Mouse (Mus musculus) heart, adult 18-20 months (tissue): ENCODE measurements at regions not wholly inside any gene's neighbourhood (a gene's known extent, or its start where the extent isn't known, plus 50 kb on each side); places are given as distances from the start of the nearest gene placed in this dataset.

Experiments used
- DNase-seq, 2 experiments: peaks; one replicate each; pipeline ENCODE4 v3.0.0; 2021 to 2022; ENCODE audit warnings: mixed read lengths in 1 of 2

DNA sequence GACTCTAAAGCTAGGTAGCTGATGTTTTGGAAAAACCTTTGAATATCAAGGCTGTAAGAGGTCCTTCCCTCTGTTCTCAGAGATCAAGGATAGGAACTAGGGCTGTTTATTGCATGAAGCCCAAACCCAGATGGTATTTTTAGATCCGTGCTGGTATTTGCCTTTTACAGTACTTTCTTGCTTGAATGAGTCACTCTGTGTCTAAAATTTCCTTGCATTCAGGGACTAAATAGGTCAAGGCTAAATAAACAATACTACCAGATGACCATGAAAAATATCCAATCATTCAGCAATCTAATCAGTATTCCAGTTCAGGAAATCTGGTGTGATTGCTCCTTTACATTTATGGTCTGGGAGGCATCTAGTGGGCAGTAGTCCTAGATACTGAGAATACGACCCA, 243.6 kb downstream of the Btg1 start:
- DNase-seq, result no peak

DNA sequence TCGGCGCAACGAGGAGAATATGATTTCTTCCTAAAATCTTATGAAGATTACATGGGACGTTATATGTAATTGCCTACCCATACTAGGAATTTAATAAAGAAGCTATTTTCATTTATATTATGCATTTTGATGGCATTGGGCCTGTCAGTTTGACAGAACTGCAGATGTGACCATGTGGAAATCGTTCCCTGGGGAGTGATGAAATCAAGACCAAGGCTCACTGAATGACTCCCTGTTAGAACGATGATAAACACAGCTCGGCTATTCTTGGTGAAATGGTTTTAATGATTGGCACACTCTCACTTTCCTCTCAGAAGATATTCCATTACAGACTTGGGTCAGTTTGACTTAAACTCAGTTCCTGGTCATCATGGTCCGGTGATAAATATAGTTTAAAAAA, 246.4 kb downstream of the Btg1 start:
- peak; percentile 30 to 33 for DNase-seq

DNA sequence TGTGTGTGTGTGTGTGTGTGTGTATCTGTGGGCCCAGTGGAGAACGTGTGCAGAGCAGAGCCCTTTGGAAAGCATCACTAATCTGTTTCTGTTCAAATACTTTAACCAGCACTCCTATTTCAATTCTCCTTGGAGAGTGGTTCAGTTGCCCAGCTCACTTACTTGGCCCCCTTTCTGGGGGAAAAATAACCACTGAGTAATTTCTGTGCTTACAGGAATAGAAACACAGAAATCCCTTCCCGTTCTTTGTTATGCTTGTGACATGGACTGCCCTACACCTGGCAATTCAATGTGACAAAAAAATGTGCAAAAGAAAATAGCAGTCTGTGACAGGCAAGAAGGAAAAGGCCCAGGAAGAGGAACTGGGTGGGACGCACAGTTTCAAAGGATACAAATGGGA, 249.7 kb downstream of the Btg1 start:
- no peak for DNase-seq

DNA sequence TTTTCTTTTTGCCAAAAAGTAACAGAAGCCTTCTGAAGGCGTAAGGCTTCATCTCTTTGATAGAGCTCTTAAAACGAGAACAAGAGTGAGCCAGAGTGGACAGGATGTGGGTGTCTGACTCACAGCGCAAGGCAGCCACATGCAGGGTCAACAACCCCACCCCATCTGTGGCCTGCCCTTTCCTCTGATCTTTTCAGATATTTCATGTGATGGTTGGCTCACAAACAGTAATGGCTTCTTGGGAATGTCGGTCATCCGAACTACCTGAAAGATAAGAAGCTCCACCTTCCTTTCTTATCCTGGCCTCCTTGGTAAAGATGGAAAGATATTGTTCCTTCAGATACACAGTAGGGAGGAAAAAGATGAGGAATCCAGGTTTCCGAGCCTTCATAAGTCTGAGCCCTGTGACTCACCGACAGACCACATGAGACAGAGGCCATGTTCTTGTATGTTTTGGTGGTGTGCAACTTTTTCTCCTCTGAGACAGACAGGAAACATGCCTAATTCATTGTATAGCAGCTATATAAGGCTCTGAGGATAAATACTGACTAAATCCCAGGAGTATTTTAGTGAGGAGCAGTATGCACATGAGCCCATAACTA, 254.9 kb downstream of the Btg1 start:
- peak in 1 of 2 experiments; percentile 36 for DNase-seq

DNA sequence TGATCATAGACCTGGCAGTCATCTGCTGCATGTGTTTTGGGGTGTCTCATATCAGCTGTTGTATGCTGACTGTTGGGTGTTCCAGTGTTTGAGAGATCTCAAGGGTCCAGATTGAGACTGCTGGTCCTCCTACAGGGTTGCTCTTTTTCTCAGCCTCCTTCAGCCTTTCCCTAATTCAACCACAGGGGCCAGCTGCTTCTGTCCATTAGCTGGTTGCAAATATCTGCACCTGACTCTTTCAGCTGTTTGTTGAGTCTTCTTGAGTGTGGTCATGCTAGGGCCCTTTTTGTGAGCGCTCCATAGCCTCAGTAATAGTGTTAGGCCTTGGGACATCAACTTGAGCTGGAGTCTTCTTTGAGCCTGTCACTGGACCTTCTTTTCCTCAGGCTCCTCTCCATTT, 257.8 kb downstream of the Btg1 start:
- DNase-seq, result no peak

DNA sequence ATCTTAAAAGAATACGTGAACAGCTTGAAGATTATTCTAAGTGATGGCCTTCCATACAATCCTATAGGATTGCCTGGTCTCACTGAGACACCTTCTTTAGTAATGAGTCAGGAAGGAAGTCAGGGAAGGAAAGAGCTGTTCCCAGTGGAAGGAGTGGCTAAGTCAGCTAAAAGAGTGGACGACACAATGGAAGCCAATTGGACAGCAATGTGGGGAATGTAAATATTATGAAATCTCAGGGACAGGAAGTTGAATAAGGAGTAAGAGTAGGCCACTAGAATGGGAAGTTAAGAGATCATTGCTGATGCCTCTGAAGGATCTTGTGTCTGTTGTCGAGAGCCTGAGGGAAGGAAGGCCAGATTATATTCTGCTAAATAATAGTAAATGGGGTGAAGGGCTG, 258.9 kb downstream of the Btg1 start:
- no peak for DNase-seq

DNA sequence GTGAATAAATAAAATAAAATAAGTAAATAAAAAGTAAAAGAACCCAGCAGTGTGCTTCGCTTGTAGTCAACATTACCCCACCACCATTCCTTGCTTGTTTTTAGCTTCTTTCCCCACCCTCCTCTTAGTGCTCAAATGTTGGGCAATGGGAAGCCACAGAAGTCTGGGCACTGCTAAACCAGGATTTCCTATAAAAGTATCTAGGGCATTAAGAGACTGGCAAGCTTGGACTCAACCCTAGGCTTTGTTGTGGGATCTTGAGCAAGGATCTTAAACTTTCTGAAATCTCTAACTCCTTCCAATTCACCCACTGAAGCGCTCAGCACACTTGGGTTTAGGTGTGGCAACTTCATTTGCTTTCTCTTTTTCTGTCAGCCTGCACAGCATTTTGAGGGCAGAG, 262.6 kb downstream of the Btg1 start:
- DNase-seq, result no peak

DNA sequence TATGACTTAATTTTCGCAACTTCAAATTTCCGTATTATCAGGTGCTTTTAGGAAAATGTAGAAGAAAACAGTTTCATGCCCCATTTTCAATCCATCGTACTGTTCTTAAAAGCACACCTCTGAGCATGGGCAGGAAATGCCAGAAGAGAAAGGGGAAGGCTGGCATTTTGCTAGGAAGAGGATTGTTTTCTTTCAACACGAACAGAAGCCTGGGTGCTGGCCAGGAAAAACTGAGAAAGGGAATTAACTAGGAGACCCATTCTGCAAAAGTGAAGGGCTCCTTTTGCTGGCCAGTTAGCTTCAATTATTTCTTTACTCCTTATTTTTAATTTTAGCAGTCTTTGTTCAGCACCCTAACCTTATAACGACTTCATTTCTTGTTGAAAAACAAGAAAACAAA, 264.0 kb downstream of the Btg1 start:
- no peak for DNase-seq

DNA sequence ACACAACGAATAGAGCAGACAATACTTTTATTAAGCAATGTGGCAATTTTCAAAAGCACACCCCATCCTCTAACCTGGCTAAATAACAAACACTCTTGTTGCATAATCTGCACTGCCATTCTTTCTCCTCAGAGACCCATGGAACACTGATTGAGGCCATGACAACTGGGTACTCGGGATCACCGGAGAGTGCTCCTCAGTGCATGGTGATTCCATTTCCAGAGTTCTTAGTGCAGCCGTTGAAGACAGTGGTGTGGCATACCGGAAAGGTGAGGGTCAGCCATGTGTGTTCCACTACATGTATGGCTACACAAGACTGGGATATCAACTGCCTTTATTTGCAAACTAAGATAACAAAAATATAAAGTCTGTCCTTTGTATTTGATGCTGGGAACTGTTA, 264.4 kb downstream of the Btg1 start:
- no peak for DNase-seq

DNA sequence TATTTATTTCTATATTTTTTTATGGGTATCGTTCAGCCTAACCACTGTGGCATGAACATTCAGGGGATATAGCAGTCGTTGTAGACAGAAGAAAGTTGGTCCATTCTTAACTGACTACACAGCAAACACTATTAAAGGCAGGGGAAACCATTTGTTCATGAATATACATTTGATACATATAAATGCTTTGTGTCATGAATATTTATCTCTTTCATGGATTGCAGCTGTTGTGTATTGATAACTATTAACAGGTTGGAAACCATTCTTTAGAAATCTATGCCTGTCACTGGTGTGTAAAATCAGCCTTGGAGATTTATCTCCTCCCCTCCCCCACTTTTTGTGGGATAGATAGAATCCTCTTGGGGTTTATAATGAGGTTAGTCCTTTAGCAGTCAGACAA, 264.9 kb downstream of the Btg1 start:
- no peak for DNase-seq

DNA sequence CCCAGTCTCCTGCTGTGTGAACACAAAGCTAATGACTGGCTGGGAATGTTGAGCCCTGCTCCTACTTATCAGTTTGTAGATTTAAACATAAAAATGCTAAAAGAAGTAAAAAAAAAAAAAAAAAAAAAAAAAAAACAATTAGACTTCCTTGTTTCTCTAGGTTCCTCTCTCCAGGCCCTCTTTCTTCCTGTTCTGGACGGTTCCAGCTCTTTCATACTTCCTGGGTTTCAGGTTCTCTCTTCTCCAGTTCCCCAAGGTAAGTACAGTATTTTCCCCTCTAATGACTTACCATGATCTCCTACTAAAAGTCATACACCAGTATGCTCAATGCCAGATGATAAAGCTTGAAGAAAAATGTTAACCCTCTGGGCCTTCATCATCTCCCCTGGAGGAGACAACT, 284.3 kb downstream of the Btg1 start:
- no peak for DNase-seq

DNA sequence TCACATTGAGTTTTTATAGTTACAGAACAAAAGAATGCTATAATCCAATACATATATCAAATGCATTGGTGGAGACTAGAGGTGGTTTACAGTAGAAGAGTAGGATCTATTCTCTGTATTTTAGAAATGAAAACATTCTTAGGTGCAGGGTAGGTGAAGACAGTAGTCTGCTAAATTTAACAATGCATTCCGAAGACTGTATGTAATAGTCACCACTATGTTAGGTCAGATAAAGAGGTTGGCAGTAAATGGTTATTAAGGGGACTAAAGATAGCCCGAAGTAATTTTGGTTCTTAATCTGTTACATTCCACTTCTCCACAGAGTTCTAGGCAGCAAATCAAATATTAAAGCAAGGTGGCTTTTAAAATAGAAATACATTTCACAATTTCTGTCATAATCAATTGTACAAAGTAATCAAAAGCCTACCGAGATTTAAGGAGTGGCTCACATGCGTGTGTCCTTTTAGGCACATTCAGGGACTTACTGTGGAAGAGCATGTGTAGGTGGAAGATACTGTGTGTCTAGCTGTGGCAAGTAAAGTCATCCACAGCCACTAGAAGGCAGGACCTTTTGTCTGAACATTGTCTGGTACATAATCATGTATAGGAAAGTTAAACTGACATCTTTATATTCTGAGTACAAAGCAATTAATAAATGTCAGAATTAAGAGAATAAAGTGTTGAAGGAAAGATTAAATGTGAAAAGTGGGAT, 288.4 kb downstream of the Btg1 start:
- peak in 1 of 2 experiments; percentile 12 for DNase-seq

DNA sequence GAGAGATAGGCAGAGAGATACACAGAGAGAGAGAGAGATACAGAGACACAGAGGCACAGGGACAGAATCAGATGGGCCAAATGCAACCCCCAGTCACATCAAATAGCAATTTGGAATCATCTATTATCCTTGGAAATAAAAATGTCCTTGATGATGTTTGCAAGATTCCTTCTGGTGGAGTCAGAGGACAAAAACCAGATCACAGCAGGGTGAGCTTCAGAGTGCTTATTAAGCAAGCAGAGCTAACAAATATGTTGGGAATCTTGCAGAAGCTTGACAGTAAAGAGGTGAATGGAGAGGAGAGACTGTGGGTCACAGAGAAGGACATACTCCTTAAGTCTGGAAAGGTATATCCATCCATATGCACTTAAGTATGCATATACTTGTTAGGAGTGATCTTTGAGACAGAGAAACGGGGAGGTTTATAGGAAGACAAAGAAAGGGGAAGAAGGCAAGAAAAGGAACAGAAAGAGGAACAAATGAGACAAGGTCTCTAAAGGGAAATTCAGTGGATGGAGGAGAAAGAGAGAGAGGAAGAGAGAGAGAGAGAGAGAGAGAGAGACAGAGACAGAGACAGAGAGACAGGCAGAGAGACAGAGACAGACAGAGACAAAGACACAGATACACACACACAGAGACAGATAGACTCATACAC, 293.0 kb downstream of the Btg1 start:
- DNase-seq, result no peak

DNA sequence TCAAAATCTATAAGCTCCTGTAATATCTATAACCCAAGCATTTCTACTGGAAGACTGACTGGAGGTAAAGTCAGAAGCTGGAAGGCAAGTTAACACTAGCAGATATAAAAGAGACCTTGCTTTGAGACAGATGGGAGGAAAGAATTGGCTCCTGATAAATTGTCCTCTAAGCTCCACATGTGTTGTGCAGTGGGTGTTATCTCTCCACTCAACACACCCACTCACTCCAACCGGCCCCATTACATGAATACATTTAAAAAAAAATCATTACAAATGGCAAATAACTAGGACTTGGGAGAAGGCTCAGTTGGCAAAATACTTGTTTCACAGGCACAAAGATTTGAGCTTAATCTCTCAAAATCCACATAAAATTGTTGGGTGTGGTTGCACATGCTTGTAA, 304.4 kb downstream of the Btg1 start:
- no peak for DNase-seq

DNA sequence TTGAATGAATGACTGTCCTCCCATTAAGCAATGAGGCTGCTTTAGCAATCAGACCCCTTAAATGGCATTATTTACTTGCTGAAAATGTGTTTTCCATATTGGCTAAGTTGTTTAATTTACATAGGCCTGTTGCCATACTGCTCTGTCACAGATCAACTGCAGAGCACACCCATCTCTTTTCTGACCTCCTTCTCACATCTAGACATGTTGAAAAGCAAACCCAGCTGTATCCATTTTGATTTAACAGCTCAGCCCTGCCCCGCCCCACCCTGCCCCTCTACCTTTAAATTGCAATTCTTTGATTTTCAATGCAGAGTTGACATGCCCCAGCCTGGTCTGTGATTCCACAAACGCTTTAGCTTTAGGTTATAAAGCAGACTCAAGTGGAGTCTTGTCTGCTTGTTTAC, 307.5 kb downstream of the Btg1 start:
- DNase-seq, result no peak

DNA sequence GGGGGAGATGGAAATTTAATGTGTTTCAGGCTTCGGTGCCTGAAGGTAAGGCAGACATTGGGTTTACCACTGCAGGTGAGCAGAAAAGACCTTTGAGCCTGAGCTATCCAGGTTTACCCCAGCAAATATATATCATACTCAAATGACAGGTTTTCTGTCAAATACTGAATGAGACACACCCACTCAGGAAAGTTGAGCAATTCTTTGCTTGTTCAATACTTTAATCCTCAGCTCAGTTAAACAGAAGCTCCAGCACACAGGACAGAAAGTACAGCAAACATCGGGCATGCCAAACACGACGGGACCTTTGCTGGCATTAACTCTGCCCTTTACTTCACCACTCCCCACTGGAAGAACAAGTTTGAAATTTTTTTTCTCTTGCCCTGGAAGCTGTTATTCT, 307.9 kb downstream of the Btg1 start:
- no peak for DNase-seq

DNA sequence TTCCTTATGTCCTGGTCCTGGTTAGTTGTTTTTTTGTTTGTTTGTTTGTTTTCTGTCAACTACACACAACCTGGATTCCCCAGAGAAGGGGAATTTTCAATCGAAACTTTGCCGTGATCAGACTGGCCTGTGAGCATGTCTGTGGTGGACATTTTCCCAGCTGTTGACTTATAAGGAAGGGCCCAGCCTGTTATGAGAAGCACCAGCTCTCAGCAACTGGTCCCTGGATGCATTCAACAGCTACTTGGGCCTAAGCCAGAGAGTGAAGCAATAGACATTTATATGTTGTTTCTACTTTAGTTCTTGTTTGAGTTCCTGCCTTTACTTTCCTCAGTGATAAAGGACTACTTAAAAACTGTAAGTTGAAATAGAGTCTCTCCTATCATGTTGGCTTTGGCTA, 309.0 kb downstream of the Btg1 start:
- DNase-seq, result peak; percentile 21 to 26

DNA sequence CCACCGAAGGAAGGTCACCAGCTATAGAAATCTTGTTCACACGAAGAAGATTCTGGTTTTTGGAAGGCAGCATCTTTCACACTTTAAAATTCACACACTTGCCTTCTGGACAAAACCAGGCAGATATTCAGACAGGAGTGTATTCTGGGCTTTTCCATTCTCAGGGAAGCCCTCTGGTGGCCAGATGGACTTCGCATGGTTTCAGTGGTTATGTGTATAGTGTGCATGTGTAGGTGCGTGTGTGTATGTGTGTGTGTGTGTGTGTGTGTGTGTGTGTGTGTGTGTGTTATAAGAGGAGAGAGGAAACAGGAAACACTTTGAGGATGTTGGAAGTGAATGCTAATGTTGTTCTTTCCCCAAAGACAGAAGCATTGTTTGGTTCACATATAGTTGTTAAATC, 317.9 kb downstream of the Btg1 start:
- DNase-seq, result peak; percentile 56 to 81

DNA sequence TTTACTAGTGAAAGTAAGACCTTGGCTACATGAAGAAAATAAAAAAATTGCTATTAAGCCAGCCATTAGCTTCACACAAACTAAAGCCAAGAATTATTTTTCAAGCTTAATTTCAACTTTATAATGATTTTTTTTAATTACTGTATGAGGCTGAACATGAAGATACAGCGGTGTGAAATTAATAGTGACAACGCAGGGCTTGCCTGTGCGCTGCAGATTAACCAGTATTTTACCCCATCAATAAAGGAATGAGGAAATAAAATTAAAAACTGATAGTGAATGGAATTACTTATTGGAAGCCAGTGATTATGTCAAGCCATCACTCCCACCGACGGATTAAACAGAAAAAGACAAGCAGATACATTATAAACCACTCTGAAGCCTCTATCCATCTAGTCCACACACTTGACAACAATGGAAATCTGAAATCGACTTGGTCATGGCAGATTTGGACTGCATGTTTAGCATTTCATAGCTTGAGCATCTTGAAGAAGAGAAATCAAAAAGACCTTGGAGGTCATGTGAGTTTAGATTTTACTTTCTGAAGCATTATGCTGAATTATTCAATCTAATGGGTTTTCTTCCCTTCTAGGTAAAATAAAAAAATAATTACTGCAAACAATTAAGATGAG, 324.2 kb downstream of the Btg1 start:
- no peak for DNase-seq

DNA sequence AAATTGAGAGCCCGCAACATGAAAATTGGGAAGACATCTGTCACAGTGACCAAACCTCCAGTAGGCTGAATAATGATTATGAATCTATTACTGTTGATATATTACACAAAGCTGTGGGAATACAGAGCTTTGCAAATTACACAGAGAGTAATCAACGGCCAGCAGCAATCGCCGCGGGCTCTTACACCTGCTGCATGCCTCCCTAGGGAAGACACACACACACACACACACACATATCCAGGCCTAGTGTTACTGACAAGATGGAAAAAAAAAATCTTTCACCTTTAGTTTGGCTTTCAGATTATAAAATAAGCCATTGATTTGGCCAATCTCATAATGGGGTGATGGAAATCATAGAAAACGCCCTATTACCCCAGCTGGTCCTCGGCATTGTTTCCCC, 327.4 kb downstream of the Btg1 start:
- DNase-seq, result no peak

DNA sequence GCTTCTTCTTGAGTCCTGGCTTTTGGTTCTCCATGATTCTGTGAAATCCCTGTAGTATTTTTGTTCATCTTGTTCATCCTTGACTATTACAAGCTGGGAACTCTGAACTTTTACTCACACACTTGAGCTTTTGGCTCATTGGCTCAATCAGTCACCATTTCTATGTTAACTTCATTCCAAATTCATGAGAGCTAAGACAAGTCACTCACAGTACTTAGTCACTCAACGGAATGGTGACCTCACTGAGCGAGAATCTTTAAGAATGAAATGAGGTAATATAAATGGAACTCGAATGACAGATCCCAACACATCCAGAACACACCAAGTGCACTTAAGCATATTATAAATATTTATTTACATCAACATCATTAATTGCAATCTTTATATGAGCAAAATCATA, 331.2 kb downstream of the Btg1 start:
- DNase-seq, result no peak

DNA sequence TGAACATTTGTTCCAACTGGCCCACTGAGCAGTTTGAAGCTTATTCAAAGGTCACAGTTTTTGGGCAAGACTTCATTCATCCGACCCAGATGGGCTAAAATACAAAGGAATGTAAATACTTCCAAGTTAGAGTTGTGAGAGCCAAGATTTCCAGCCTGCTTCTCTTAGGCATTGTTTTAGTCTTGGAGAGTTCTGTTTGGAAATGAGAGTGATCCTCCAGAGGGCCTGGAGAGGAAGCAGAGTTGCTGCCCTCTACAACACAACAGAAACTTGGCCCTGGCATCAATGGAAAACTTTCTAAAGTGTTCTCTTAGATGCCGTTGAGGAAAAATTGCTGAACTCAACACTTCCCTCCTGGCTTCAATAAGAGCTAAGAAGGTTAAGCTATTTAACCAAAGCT, 332.1 kb downstream of the Btg1 start:
- peak in 1 of 2 experiments; percentile 3 for DNase-seq

DNA sequence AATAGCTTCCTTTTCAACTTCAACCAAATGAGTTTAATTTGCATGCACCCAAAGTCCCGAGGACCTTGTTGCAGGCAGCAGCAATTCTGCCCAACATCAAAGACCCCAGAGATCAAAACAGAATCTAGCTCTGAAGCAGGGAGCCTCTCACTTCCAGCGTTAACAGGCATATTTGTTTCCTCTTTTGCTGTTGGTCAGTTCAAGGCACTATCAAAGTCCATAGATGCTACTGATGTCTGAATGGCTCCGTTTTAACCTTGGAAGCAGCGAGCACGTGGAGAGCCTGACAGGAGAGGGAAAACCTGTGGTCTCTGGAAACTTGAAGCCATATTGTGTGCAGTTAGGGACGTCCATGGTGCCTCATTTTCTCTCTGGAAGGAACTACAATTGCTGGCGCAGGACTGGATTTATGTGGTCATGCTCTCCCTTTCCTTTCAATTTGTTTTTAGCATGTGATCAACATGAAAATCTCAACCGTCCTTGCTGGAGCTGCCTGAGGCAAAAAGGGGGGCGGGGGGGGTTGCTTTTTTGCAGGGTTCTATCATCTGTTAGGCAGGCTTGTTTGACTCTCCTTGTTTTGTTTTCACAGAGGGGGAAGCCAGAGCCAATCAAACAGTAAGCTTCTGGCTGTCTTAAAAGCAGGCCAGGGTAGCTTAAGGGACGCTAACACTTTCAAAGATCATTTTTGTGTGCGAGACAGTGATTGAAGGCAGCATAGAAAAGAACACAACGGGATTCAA, 338.4 kb downstream of the Btg1 start:
- DNase-seq, result no peak
